Mouse (Mus musculus): ENCODE data around the gene Gnai2. TPM values are rescaled to one million over a fixed set of nuclear protein-coding genes. Genes with fewer than 3 reads are reported as not detected.

Gene Gnai2
- polyA plus RNA-seq, 1 experiment = 301 TPM

DNA sequence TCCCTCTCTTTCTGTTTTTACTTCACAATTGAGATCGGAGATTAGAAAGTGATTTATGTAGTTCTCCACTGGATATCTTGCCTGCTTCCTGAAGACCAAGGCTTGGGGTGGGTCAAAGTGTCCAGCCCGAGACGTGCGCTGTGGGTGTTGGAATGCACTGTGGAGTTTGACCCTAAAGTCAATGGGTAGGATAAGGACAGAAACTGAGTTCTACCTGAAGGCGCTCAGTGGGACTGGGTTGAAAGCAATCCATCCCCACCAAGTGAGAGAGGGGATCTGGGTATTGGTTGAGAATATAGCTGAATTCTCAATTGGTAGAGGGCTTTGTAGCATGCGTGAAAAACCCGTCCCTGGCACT, 10.0 kb upstream of the Gnai2 start:
- no peak for DNase-seq
- Histone ChIP-seq H3K4me1 (ENCODE audit: control insufficient read depth, insufficient read depth, low read length) (no peaks in the 10 kb centered on the region), H3K27ac (ENCODE audit: insufficient read depth, low read length) (no peak overlapping the region), H3K27me3 (ENCODE audit: control insufficient read depth, insufficient read depth, low read length) (no peaks in the 10 kb centered on the region), H3K4me3 (replicated peaks; ENCODE audit: insufficient read depth, low read depth, low read length) (no peak overlapping the region)
- TF ChIP-seq CTCF (IDR thresholded peaks at IDR 0.05; ENCODE audit: borderline replicate concordance, insufficient read depth, low read depth, low read length) = no peak
- no peak for TF ChIP-seq POLR2A (IDR thresholded peaks at IDR 0.05; ENCODE audit: borderline replicate concordance, insufficient read depth, low read length)
- 49% methylated on average over 7 of the region's 7 CpGs for WGBS

- no peaks in the 10 kb centered on the region for H3K27me3 ChIP-seq (ENCODE audit: control insufficient read depth, insufficient read depth, low read length)
- peak overlapping the region; percentile 79; the same call in 1 of the 2 replicates for H3K27ac ChIP-seq (ENCODE audit: insufficient read depth, low read length)
Observed at GRCm38 (mm10) chr9:107644495-107645152, 9.5 kb upstream of the Gnai2 start.

DNA sequence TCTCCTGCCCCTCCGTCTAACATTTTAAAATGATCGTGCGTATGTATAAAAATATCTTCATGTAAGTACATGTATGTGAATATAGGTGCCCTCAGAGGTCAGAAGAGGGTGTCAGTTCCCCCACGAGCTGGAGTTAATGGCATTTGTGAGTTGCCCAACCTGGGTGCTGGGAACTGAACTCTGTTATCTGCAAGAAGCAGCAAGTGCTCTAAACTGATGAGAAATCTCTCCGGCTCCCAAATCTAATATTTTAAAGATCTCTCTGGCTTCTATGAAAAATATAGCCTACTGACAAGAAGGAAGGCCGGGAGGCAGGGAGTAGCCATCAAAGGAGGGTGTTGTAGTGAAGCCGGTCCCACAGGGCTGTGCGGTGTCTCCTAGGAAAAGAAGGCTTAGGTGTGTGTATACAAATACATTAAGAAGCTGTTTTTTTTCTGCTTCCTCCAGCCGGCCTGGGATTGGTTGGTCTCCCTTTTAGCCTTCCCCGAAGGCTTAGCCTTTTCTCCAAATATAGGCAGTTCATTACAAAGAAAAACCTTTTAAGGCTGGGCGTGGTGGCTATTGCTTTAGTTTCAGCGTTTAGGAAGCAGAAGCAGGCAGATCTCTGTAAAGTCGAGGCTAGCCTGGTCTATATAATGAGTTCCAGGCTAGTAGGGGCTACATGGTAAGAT, 8.5 kb upstream of the Gnai2 start:
- TF ChIP-seq CTCF (IDR thresholded peaks at IDR 0.05; ENCODE audit: borderline replicate concordance, insufficient read depth, low read depth, low read length) (no peak), POLR2A (IDR thresholded peaks at IDR 0.05; ENCODE audit: borderline replicate concordance, insufficient read depth, low read length) (no peak)
- WGBS = 95% methylated on average over 13 of the region's 13 CpGs
- H3K4me1 ChIP-seq (ENCODE audit: control insufficient read depth, insufficient read depth, low read length) = no peaks in the 10 kb centered on the region
- DNase-seq = no peak
- no peak overlapping the region for H3K4me3 ChIP-seq (replicated peaks; ENCODE audit: insufficient read depth, low read depth, low read length)
- peak overlapping the region; percentile 79; the same call in 1 of the 2 replicates for H3K27ac ChIP-seq (ENCODE audit: insufficient read depth, low read length)
- no peaks in the 10 kb centered on the region for H3K27me3 ChIP-seq (ENCODE audit: control insufficient read depth, insufficient read depth, low read length)

More at GRCm38 (mm10) chr9:107644495-107645152, 9.5 kb upstream of the Gnai2 start:
- 2% methylated on average over 35 of the region's 35 CpGs for WGBS
- DNase-seq = peak; percentile 90 to 94
- TF ChIP-seq CTCF (IDR thresholded peaks at IDR 0.05; ENCODE audit: borderline replicate concordance, insufficient read depth, low read depth, low read length) (peak; percentile 84), POLR2A (IDR thresholded peaks at IDR 0.05; ENCODE audit: borderline replicate concordance, insufficient read depth, low read length) (peak; percentile 85; the same call in 1 of the 2 replicates)
- no peaks in the 10 kb centered on the region for H3K4me1 ChIP-seq (ENCODE audit: control insufficient read depth, insufficient read depth, low read length)
- H3K4me3 ChIP-seq (replicated peaks; ENCODE audit: insufficient read depth, low read depth, low read length) = peak overlapping the region; percentile 78

DNA sequence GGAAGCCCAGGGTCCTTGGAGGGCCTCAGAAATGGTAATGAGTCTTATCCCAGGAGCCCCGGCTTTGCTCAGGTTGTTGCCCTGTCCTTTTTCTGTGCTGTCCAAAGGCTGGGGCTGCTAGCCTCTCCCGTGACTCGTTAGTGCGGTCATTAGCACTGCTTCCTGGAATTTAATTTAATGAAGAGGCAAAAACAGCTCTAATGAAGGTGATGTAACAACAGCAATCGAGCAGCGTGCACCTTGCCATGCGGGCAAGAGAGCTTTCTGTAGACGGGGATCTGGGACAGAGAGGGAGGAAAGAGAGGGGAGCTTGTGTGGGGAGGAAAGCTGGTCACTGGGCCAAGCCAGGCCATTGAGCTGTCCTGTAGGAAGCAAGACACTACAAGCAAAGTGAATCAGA, 6.5 kb upstream of the Gnai2 start:
- no peaks in the 10 kb centered on the region for H3K4me1 ChIP-seq (ENCODE audit: control insufficient read depth, insufficient read depth, low read length)
- TF ChIP-seq CTCF (IDR thresholded peaks at IDR 0.05; ENCODE audit: borderline replicate concordance, insufficient read depth, low read depth, low read length) = no peak
- TF ChIP-seq POLR2A (IDR thresholded peaks at IDR 0.05; ENCODE audit: borderline replicate concordance, insufficient read depth, low read length) = no peak
- DNase-seq = no peak
- H3K27ac ChIP-seq (ENCODE audit: insufficient read depth, low read length) = no peak overlapping the region
- 56% methylated on average over 8 of the region's 8 CpGs for WGBS
- no peaks in the 10 kb centered on the region for H3K27me3 ChIP-seq (ENCODE audit: control insufficient read depth, insufficient read depth, low read length)
- no peak overlapping the region for H3K4me3 ChIP-seq (replicated peaks; ENCODE audit: insufficient read depth, low read depth, low read length)

DNA sequence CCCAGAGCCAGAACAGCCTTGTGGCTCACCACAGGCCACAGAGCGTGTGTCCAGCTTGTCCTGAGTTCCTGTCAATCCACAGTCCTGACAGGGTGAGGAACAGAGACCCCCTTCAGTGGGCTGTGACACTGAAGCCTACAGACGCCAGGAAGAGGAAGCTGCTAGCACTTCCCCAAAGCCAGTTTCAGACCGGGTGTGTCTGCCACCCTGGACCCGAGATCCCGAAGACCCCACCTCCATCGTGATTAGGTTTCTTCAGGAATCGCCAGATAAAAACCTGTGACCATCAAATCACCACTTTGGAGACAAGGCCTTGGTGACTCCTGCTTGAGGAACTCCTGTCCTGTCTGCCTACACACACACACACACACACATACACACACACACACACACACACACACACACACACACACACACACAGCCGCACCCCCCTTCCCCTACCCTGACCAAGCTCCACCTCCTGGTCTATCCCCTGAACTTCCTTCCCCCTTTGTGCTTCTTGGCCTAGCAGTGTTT, 5.1 kb upstream of the Gnai2 start:
- Histone ChIP-seq H3K27me3 (ENCODE audit: control insufficient read depth, insufficient read depth, low read length) (no peaks in the 10 kb centered on the region), H3K27ac (ENCODE audit: insufficient read depth, low read length) (no peak overlapping the region), H3K4me1 (ENCODE audit: control insufficient read depth, insufficient read depth, low read length) (no peaks in the 10 kb centered on the region), H3K4me3 (replicated peaks; ENCODE audit: insufficient read depth, low read depth, low read length) (no peak overlapping the region)
- no peak for TF ChIP-seq POLR2A (IDR thresholded peaks at IDR 0.05; ENCODE audit: borderline replicate concordance, insufficient read depth, low read length)
- no peak for TF ChIP-seq CTCF (IDR thresholded peaks at IDR 0.05; ENCODE audit: borderline replicate concordance, insufficient read depth, low read depth, low read length)
- DNase-seq = no peak
- 42% methylated on average over 8 of the region's 8 CpGs for WGBS

- TF ChIP-seq POLR2A (IDR thresholded peaks at IDR 0.05; ENCODE audit: borderline replicate concordance, insufficient read depth, low read length) = no peak
- TF ChIP-seq CTCF (IDR thresholded peaks at IDR 0.05; ENCODE audit: borderline replicate concordance, insufficient read depth, low read depth, low read length) = no peak
- WGBS = 42% methylated on average over 7 of the region's 7 CpGs
- Histone ChIP-seq H3K27ac (ENCODE audit: insufficient read depth, low read length) (no peak overlapping the region), H3K27me3 (ENCODE audit: control insufficient read depth, insufficient read depth, low read length) (no peaks in the 10 kb centered on the region), H3K4me3 (replicated peaks; ENCODE audit: insufficient read depth, low read depth, low read length) (no peak overlapping the region), H3K4me1 (ENCODE audit: control insufficient read depth, insufficient read depth, low read length) (peaks cover 7% of the 10 kb centered on the region; the same call in 1 of the 2 replicates)
- no peak for DNase-seq
Observed at GRCm38 (mm10) chr9:107637070-107637469, 1.9 kb upstream of the Gnai2 start.

- TF ChIP-seq POLR2A (IDR thresholded peaks at IDR 0.05; ENCODE audit: borderline replicate concordance, insufficient read depth, low read length) = no peak
- TF ChIP-seq CTCF (IDR thresholded peaks at IDR 0.05; ENCODE audit: borderline replicate concordance, insufficient read depth, low read depth, low read length) = no peak
- 3% methylated on average over 35 of the region's 35 CpGs for WGBS
- peak overlapping the region; percentile 60 for H3K27ac ChIP-seq (ENCODE audit: insufficient read depth, low read length)
- no peak for DNase-seq
- H3K4me1 ChIP-seq (ENCODE audit: control insufficient read depth, insufficient read depth, low read length) = peaks cover 8% of the 10 kb centered on the region
- no peaks in the 10 kb centered on the region for H3K27me3 ChIP-seq (ENCODE audit: control insufficient read depth, insufficient read depth, low read length)
- peak overlapping the region; percentile 87 for H3K4me3 ChIP-seq (replicated peaks; ENCODE audit: insufficient read depth, low read depth, low read length)
Observed at GRCm38 (mm10) chr9:107634406-107635278, 525 bp downstream of the Gnai2 start.

Data from cerebellum, adult 2 months (tissue).